Mouse (Mus musculus): Measurements from ENCODE around the gene Jtb. TPM values are rescaled to one million over a fixed set of nuclear protein-coding genes. Genes with fewer than 3 reads are reported as not detected.
"Not testable (repeated sequence)": the region's sequence is repeated elsewhere in the genome, so short reads cannot be mapped to it uniquely, and the experiment has no call there.

Gene Jtb
- total RNA-seq, 1 experiment from 2014 or later, result 65.2 TPM

DNA sequence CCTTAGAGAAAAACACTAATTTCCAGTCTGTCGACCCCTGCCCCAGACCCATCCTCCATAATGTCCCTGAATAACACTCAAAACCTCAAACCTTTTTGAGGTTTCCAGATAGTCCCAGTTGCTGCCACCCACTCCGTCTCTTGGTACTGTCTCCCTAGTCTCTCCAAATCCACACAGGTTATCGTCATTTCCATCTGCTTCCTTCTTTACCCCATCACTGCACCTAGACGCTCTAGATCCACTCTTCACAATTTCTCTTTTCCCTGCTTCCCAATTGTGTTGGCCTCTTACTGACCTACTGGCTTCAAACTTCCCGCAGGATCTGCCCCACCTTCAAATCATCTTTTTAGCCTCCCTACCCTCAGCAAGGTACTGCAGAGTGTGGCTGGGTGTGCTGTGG is 10.3 kb upstream of the Jtb start:
- ATAC-seq (ENCODE audit: extremely low read depth, insufficient number of reproducible peaks, low FRiP score, poor library complexity, severe bottlenecking), result no peak

DNA sequence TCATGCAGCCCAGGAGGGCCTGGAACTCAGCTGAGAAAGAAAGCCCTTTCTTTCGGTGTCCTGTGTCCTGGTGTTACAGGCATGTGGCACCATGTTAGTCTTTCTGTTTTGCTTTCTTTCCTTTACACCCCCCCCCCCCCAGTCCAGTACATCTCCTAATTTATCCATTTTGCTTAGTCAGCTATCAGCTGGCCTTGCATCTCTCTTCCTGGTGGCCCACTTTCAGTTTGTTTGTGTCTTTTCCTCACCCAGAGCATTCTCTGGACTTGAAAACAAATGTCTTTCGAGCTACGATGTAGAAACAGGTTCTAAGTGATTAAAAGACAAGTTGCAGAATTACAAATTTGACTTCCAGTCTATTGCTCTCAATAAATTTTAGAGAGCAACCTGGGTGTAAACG is 8.9 kb upstream of the Jtb start:
- no peak for ATAC-seq (ENCODE audit: extremely low read depth, insufficient number of reproducible peaks, low FRiP score, poor library complexity, severe bottlenecking)

DNA sequence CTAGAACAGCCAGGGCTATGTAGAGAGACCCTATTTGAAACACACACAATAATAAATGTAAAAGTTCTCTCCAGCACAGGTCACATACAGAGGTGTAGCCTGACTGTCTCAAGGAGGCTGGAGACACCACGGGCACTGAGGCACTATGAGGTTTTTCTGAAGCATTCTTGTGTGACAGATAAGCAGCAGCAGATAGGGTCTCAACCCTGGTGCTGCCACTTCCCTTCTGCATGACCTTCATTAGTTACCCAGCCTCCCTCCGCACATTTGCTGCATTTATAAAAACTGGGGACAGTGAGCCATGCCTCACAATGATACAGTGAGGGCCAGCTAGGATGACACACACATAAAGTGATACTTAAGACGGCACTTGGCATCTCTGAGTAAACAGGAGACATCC is 8.5 kb upstream of the Jtb start:
- ATAC-seq (ENCODE audit: extremely low read depth, insufficient number of reproducible peaks, low FRiP score, poor library complexity, severe bottlenecking), result no peak

- ATAC-seq (ENCODE audit: extremely low read depth, insufficient number of reproducible peaks, low FRiP score, poor library complexity, severe bottlenecking), result no peak
Measured at GRCm38 (mm10) chr3:90224331-90224730, 7.1 kb upstream of the Jtb start.

DNA sequence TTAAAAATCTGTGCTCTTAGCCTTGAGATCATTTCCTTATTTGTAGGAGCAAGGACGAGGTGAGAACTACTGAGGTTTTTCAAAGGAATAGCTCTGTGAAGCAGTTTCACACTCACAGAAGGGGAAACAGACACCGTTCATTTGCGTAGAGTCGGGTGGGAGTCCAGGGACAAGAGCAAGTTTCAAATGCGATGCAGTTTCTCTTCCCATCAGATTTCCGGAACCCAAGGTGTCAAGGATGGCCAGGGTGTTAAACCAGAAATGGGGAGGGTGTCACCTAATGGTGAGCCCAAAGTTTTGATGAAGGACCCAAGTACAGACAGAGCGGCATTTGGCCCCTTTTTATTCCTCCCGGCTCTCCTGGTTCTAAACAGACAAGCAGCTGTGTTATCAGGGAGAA is 322 bp upstream of the Jtb start:
- peak; percentile 20; the same call in 1 of the 2 replicates for ATAC-seq (ENCODE audit: extremely low read depth, insufficient number of reproducible peaks, low FRiP score, poor library complexity, severe bottlenecking)

DNA sequence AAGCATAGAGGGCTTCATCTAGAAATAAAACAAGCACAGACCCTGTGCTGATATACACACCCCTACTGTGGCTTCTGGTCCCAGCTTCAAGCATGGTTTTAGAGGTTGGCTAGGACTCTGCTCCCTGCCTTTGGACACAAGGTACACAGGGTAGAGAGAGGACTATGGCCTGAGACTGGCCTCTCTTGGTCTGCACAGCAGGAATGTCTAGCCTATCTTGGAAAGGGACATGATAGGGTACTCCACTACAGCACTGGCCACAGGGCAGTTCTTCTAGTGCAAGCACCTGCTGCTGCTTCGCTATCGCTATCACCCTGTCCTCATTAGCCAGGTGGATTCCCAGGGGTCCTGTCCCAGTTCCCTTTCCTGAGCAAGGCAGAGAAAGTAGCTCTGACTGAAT is 9.9 kb downstream of the Jtb start:
- ATAC-seq (ENCODE audit: extremely low read depth, insufficient number of reproducible peaks, low FRiP score, poor library complexity, severe bottlenecking), result 0 out of 2 replicates have a peak, but pooled peaks have one; percentile 9

DNA sequence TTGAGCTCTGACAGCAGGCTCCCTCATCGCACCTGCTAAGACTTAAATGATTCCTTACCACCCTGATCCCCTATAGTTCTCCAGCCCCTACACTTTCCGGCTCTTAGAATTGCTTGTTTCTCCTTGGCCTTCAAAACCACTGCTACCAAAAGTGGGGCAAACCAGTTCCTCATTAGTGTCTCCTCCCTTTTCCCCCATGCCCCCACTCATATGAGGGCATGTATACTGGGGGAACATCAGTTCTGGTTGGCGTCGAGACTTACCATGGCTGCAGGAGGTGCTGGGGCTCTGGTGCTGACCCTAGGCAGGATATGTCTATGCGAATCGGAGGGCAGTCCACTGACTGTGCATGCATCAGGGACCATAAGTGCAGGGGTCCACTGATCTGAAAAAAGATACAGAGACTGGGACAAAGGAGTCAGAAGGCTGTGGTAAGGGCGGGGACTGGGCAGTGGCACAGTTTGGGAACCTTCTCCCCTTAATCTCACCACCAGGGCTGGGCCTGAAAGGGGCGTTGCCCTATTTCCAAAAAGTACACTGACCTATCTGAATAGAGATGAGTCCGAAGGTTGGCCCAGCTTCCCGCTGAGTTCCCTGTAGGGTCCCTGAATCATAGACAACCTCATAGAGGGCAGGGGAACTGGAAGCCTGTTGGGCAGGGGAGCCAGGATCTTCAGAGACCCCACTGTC is 10.4 kb downstream of the Jtb start:
- ATAC-seq (ENCODE audit: extremely low read depth, insufficient number of reproducible peaks, low FRiP score, poor library complexity, severe bottlenecking), result no peak

DNA sequence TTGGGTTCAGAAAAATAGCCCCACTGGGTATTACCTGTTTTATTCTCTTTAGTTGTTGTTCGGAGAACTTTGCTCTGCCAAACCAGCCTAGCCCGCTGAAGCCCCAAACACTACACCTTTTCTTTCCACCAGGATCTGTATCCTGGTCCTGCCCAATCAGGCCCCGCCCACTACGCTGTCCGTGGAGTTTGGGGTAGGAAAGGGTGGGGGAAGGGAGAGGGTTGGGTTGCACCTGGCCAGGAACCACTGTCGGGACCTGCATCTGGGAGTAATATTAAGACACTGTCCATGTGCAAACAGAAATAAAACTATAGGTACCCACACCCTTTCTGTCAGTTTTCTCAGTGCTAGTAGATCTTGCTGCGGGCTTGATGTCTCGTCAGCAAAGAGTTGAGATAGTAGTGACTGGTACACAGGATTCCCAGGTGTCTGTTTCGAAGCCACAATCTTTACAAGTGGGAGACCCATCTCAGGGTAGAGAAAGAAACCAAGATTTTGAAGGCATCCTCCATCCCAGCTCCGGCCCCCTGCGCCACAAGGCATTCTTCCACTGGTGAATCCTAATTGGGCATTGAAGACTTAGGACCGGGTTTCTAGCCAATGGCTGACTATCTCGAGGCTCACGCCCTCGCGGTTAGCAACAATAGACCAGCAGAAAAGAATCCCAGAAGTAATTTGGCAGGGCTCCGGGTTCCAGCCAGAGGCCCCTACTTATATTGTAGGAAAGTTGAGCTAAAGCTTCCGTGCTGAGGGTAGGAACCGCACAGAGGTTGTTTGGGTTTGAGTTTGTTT is 11.8 kb downstream of the Jtb start, which contains the start of gene Creb3l4:
Gene Creb3l4 (minus strand): TSS at position 529 of the 792 bp plus-strand sequence.
- no peak for ATAC-seq (ENCODE audit: extremely low read depth, insufficient number of reproducible peaks, low FRiP score, poor library complexity, severe bottlenecking)

- ATAC-seq (ENCODE audit: extremely low read depth, insufficient number of reproducible peaks, low FRiP score, poor library complexity, severe bottlenecking), result no peak
Measured at GRCm38 (mm10) chr3:90245406-90245805, 14.0 kb downstream of the Jtb start.

DNA sequence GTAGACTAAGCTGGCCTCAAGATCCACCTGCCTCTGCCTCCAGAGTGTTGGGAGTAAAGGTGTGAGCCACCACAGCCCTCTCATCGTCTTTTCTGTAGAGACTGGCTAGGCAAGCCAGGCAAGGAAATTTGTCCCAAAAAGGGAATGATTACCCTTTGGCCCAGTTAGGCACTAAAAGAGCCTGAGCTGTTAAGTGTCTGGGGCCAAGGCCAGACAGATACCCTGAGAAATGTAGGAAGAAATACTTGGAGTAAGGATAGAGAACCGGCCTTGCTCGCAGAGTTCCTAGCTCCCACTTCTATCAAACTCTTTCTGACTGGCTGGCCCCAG is 16.2 kb downstream of the Jtb start:
- no peak for ATAC-seq (ENCODE audit: extremely low read depth, insufficient number of reproducible peaks, low FRiP score, poor library complexity, severe bottlenecking)

- ATAC-seq (ENCODE audit: extremely low read depth, insufficient number of reproducible peaks, low FRiP score, poor library complexity, severe bottlenecking), result peak; percentile 93
Measured at GRCm38 (mm10) chr3:90247960-90248745, 16.8 kb downstream of the Jtb start, which contains the start of gene Slc39a1. Gene Slc39a1, plus strand, starts transcription at chr3:90248172.

GRCm38 (mm10) chr3:90248746-90249100 is 17.3 kb downstream of the Jtb start:
- ATAC-seq (ENCODE audit: extremely low read depth, insufficient number of reproducible peaks, low FRiP score, poor library complexity, severe bottlenecking), result no peak

GRCm38 (mm10) chr3:90250791-90251190 is 19.4 kb downstream of the Jtb start:
- no peak for ATAC-seq (ENCODE audit: extremely low read depth, insufficient number of reproducible peaks, low FRiP score, poor library complexity, severe bottlenecking)

DNA sequence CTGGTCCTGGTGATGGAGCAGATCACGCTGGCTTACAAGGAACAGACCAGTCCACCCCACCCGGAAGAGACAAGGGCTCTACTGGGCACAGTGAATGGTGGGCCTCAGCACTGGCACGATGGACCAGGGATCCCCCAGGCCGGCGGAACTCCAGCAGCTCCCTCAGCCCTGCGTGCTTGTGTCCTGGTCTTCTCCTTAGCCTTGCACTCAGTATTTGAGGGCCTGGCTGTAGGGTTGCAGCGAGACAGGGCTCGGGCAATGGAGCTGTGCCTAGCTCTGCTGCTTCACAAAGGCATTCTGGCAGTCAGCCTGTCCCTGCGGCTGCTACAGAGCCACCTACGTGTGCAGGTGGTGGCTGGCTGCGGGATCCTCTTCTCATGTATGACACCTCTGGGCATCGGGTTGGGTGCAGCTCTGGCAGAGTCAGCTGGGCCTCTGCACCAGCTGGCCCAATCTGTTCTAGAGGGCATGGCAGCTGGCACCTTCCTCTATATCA is 20.4 kb downstream of the Jtb start:
- ATAC-seq (ENCODE audit: extremely low read depth, insufficient number of reproducible peaks, low FRiP score, poor library complexity, severe bottlenecking), result not testable (repeated sequence)

GRCm38 (mm10) chr3:90252659-90253058 is 21.3 kb downstream of the Jtb start:
- ATAC-seq (ENCODE audit: extremely low read depth, insufficient number of reproducible peaks, low FRiP score, poor library complexity, severe bottlenecking), result not testable (repeated sequence)

- not testable (repeated sequence) for ATAC-seq (ENCODE audit: extremely low read depth, insufficient number of reproducible peaks, low FRiP score, poor library complexity, severe bottlenecking)
Measured at GRCm38 (mm10) chr3:90253174-90253573, 21.8 kb downstream of the Jtb start.

DNA sequence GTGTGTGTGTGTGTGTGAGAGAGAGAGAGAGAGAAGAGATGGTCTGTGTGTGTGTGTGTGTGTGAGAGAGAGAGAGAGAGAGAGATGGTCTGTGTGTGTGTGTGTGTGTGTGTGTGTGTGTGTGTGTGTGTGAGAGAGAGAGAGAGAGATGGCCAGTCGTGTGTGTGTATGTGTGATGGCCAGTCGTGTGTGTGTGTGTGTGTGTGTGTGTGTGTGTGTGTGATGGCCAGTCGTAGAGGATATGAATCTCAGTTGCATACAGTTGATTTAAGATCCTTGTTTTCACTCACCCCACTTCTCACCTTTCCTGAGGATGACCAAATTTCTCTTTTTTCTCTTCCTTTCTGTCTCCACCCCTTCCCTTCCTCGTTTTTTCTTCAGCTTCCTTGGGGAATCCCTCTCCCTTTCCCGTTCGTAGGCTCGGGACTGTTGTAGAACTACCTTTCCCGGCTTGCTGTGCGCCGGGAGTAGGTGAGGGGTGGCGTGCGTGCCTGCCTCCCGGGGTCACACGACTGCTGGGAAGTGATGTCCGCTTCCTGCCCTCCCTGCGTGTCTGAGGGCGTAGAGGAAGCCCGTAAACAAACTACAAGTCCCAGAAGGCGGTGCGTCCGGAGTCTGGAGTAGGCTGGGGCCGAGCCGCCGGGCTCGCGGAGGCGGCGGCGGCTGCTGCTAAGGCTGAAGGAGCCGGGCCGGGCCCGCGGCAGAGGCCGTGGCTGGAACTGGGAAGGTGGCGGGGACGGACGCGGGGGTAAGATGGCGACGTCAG is 22.4 kb downstream of the Jtb start, which contains the start of gene Crtc2:
Gene Crtc2 (plus strand): TSS at position 511 of the 766 bp plus-strand sequence.
- peak; percentile 95 for ATAC-seq (ENCODE audit: extremely low read depth, insufficient number of reproducible peaks, low FRiP score, poor library complexity, severe bottlenecking)

GRCm38 (mm10) chr3:90254419-90255193 is 23.2 kb downstream of the Jtb start:
- ATAC-seq (ENCODE audit: extremely low read depth, insufficient number of reproducible peaks, low FRiP score, poor library complexity, severe bottlenecking), result peak; percentile 4; the same call in 1 of the 2 replicates
